Mouse (Mus musculus) adrenal gland, adult 8-10 months (tissue): ENCODE results near the gene Ddah2. TPM values are rescaled to one million over a fixed set of nuclear protein-coding genes. Genes with fewer than 3 reads are reported as not detected.

Experiments used
- DNase-seq: peaks from one replicate; pipeline ENCODE4 v3.0.0; 2022
- total RNA-seq, 4 experiments: library from RNA; stranded (reverse); gene quantifications; 2 replicates each; pipeline ENCODE4 v1.2.4; 2022

Gene Ddah2
- total RNA-seq, 4 experiments from 2014 or later: 12.4 to 29.5 (median 21.6) TPM

DNA sequence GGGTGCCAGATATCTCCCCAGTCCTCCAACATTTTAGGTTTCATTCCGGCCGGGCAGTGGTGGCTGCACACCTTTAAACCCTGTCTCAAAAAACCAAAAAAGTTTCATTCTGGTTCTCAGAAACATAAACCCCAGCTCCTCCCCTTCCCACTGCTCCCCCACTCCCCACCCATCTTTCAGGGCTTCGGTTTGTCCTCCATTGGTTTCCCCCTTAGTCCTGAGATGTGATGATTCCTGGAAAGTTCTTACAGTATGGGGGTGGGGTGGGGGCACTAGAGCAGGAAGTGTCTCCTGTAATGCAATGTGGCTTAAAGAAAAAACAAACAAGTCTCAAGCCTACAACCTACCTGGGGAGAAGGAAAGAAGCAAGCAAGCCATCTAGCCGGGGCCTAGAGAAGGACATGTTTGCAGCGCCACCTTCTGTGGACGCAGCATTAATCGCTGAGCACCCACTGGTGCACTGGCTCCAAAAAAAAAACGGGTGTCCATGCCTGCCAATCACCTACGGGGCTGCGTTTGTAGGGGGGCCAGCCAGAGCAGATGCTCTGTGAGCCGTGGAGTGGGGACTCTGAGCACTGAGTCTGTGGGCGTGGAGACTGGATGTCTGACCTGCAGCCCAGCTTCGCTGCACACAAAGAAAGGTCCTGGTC is 47.0 kb downstream of the Ddah2 start:
- DNase-seq: no peak

DNA sequence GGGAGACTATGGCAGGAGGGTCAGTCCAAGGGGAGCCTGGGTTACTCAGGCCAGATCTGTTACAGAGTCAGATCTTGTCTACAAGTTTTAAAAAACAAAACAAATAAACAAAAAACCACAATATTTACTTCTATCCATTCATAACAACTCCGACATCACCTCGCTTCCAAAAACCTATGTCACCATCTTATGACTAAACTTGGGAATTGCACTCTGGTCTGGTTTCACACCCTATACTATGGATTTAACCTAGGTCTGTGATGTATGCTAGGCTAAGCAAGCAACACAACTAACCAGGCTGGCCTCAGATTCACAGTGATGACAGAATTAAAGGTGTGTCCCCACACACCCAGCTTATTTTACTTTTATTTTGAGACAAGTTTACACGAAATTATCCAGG is 47.7 kb downstream of the Ddah2 start:
- no peak for DNase-seq

DNA sequence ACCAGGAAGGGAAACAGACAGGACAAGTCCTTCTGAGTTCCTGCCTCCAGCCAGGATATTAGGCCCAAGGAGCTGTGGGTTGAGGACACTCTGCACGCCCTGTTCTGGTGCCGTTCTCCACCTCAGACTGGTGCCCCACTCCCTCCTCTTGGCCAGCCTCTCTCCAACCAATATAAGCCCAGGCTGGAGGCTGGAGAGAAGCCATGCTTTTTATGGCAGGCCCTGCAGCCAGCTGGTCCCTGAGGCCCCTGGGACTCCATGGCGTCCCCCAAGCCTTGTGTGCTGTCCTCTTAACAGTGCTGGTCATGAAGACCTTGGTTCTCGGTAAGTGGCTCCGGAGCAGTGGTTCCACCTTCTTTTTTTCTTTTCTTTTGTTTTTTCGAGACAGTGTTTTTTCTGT is 49.3 kb downstream of the Ddah2 start, which contains the start of gene Ly6g5c:
TSS of gene Ly6g5c (plus strand) at position 183 of the 400 bp plus-strand sequence.
- no peak for DNase-seq

Other genes with a start within 250 kb of the Ddah2 start
- 10 to 100 TPM; 43.2 to 75.9 (median 64.6) TPM for gene Stk19, start 222.1 kb upstream of the Ddah2 start, total RNA-seq
- gene Dxo, start 222.0 kb upstream of the Ddah2 start, total RNA-seq: 10 to 100 TPM; 48.2 to 76.5 (median 67.0) TPM
- gene Skiv2l, start 208.8 kb upstream of the Ddah2 start, total RNA-seq: 10 to 100 TPM; 67.2 to 85.0 (median 83.5) TPM
- 10 to 100 TPM; 41.7 to 59.8 (median 53.8) TPM for gene Nelfe, start 208.6 kb upstream of the Ddah2 start, total RNA-seq
- 10 to 100 TPM in 3 of 4 experiments, 1 to 10 TPM in 1; 9.5 to 29.5 (median 17.1) TPM for gene Cfb, start 196.5 kb upstream of the Ddah2 start, total RNA-seq
- 10 to 100 TPM; 15.0 to 21.0 (median 18.0) TPM for gene Zbtb12, start 179.6 kb upstream of the Ddah2 start, total RNA-seq
- under 1 TPM in 1 of 4 experiments, not detected in 3; 0.89 TPM for gene Gm20547, start 177.0 kb upstream of the Ddah2 start, total RNA-seq
- 100 to 1,000 TPM in 3 of 4 experiments, 10 to 100 TPM in 1; 86.8 to 164 (median 129) TPM for gene C2, start 160.8 kb upstream of the Ddah2 start, total RNA-seq
- 100 to 1,000 TPM; 148 to 179 (median 173) TPM for gene Ehmt2, start 160.6 kb upstream of the Ddah2 start, total RNA-seq
- gene Slc44a4, start 144.6 kb upstream of the Ddah2 start, total RNA-seq: 1 to 10 TPM in 2 of 4 experiments, under 1 TPM in 2; 0.73 to 1.8 (median 1.1) TPM
- gene Neu1, start 127.8 kb upstream of the Ddah2 start, total RNA-seq: 10 to 100 TPM; 27.3 to 39.4 (median 28.1) TPM
- 100 to 1,000 TPM in 1 of 4 experiments, 10 to 100 TPM in 3; 24.5 to 115 (median 36.0) TPM for gene Hspa1b, start 99.8 kb upstream of the Ddah2 start, total RNA-seq
- gene Gm20481, start 89.1 kb upstream of the Ddah2 start, total RNA-seq: under 1 TPM in 1 of 4 experiments, not detected in 3; 0.73 TPM
- gene Hspa1a, start 86.9 kb upstream of the Ddah2 start, total RNA-seq: 10 to 100 TPM; 11.9 to 35.8 (median 14.4) TPM
- under 1 TPM; 0.14 to 0.25 (median 0.17) TPM for gene Hspa1l, start 86.3 kb upstream of the Ddah2 start, total RNA-seq
- gene Lsm2, start 77.2 kb upstream of the Ddah2 start, total RNA-seq: 10 to 100 TPM; 28.2 to 35.4 (median 30.1) TPM
- gene Vars, start 58.0 kb upstream of the Ddah2 start, total RNA-seq: 10 to 100 TPM; 57.9 to 76.0 (median 67.7) TPM
- 1 to 10 TPM in 2 of 4 experiments, under 1 TPM in 2; 0.75 to 1.8 (median 1.2) TPM for gene Vwa7, start 42.5 kb upstream of the Ddah2 start, total RNA-seq
- 1 to 10 TPM in 2 of 4 experiments, under 1 TPM in 2; 0.91 to 2.8 (median 0.99) TPM for gene Sapcd1, start 31.0 kb upstream of the Ddah2 start, total RNA-seq
- gene Msh5, start 12.3 kb upstream of the Ddah2 start, total RNA-seq: 1 to 10 TPM in 3 of 4 experiments, under 1 TPM in 1; 0.73 to 4.0 (median 2.2) TPM
- 100 to 1,000 TPM in 2 of 4 experiments, 10 to 100 TPM in 2; 83.2 to 134 (median 113) TPM for gene Clic1, start 9.1 kb upstream of the Ddah2 start, total RNA-seq
- not detected for gene Ly6g6c, start 6.4 kb downstream of the Ddah2 start, total RNA-seq
- gene Mpig6b, start 7.1 kb downstream of the Ddah2 start, total RNA-seq: not detected
- gene Ly6g6e, start 17.9 kb downstream of the Ddah2 start, total RNA-seq: not detected
- under 1 TPM in 2 of 4 experiments, not detected in 2; 0.46 to 0.68 TPM for gene Ly6g6d, start 19.0 kb downstream of the Ddah2 start, total RNA-seq
- not detected for gene Ly6g6f, start 26.6 kb downstream of the Ddah2 start, total RNA-seq
- 100 to 1,000 TPM in 2 of 4 experiments, 10 to 100 TPM in 2; 79.4 to 124 (median 103) TPM for gene Abhd16a, start 30.2 kb downstream of the Ddah2 start, total RNA-seq
- gene Ly6g5c, start 49.2 kb downstream of the Ddah2 start, total RNA-seq: not detected
- gene Ly6g5b, start 56.4 kb downstream of the Ddah2 start, total RNA-seq: under 1 TPM in 3 of 4 experiments, not detected in 1; 0.38 to 0.91 (median 0.40) TPM
- 10 to 100 TPM; 12.6 to 17.9 (median 14.5) TPM for gene Gpank1, start 62.4 kb downstream of the Ddah2 start, total RNA-seq
- gene Csnk2b, start 63.0 kb downstream of the Ddah2 start, total RNA-seq: 100 to 1,000 TPM; 196 to 224 (median 222) TPM
- 10 to 100 TPM; 29.3 to 41.2 (median 39.6) TPM for gene D17H6S53E, start 67.3 kb downstream of the Ddah2 start, total RNA-seq
- gene Apom, start 73.0 kb downstream of the Ddah2 start, total RNA-seq: under 1 TPM in 2 of 4 experiments, not detected in 2; 0.28 to 0.32 TPM
- 100 to 1,000 TPM; 354 to 477 (median 417) TPM for gene Bag6, start 76.1 kb downstream of the Ddah2 start, total RNA-seq
- 100 to 1,000 TPM; 241 to 340 (median 274) TPM for gene Prrc2a, start 105.9 kb downstream of the Ddah2 start, total RNA-seq
- gene Aif1, start 117.0 kb downstream of the Ddah2 start, total RNA-seq: 10 to 100 TPM in 2 of 4 experiments, 1 to 10 TPM in 2; 5.5 to 14.5 (median 10.5) TPM
- gene Lst1, start 129.4 kb downstream of the Ddah2 start, total RNA-seq: 10 to 100 TPM in 1 of 4 experiments, 1 to 10 TPM in 3; 4.7 to 11.3 (median 8.2) TPM
- gene Ltb, start 135.4 kb downstream of the Ddah2 start, total RNA-seq: 10 to 100 TPM in 1 of 4 experiments, 1 to 10 TPM in 3; 1.3 to 10.3 (median 4.5) TPM
- 1 to 10 TPM in 2 of 4 experiments, under 1 TPM in 2; 0.56 to 2.2 (median 0.89) TPM for gene Tnf, start 143.0 kb downstream of the Ddah2 start, total RNA-seq
- 1 to 10 TPM in 1 of 4 experiments, under 1 TPM in 3; 0.28 to 1.1 (median 0.63) TPM for gene Lta, start 146.3 kb downstream of the Ddah2 start, total RNA-seq
- not detected for gene Gm16181, start 161.8 kb downstream of the Ddah2 start, total RNA-seq
- 10 to 100 TPM in 1 of 4 experiments, 1 to 10 TPM in 3; 5.5 to 12.1 (median 7.4) TPM for gene Atp6v1g2, start 174.6 kb downstream of the Ddah2 start, total RNA-seq
- 10 to 100 TPM; 17.4 to 20.2 (median 19.8) TPM for gene Nfkbil1, start 176.8 kb downstream of the Ddah2 start, total RNA-seq
- gene Ddx39b, start 182.7 kb downstream of the Ddah2 start, total RNA-seq: 100 to 1,000 TPM; 181 to 239 (median 202) TPM
- 100 to 1,000 TPM; 209 to 349 (median 279) TPM for gene H2-D1, start 203.7 kb downstream of the Ddah2 start, total RNA-seq